Mouse (Mus musculus): ENCODE measurements around the gene Areg.

DNA sequence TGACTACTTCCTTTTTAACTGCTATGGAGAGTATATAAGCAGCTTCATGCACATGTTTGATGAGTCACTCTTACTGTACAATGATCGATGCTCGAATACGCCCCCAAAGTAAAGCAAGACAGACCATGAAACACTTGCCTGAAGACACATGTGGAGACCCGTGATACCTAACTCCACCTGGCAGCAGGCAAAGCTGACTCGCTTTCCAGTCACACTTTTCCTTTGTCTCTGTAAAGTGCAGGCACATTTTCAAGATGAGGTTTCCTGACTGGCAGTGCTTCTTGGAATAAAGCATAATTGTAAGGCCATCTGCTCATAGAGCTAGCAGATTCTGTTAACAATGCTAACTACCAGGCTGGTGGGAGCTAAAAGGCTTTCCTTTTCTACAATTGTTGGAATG is 37.7 kb upstream of the Areg start:
- no peak for TF ChIP-seq CTCF (IDR thresholded peaks at IDR 0.05; ENCODE audit: low read depth)
- TF ChIP-seq EP300 (optimal IDR thresholded peaks at IDR 0.05), result no peak

Data from stomach, postnatal 0 days (tissue).